Mouse (Mus musculus) heart, postnatal 0 days (tissue): Measurements from ENCODE around the gene Lce1a2.

Experiments
- CTCF ChIP-seq: IDR thresholded peaks from 2 replicates; pipeline ENCODE4 v1.5.1; 2016; ENCODE audit warnings: antibody characterized with exemption, control low read depth, low read depth
- EP300 ChIP-seq: IDR thresholded peaks from 2 replicates; pipeline ENCODE4 v1.6.1; 2016; ENCODE audit warnings: antibody characterized with exemption, low read depth

DNA sequence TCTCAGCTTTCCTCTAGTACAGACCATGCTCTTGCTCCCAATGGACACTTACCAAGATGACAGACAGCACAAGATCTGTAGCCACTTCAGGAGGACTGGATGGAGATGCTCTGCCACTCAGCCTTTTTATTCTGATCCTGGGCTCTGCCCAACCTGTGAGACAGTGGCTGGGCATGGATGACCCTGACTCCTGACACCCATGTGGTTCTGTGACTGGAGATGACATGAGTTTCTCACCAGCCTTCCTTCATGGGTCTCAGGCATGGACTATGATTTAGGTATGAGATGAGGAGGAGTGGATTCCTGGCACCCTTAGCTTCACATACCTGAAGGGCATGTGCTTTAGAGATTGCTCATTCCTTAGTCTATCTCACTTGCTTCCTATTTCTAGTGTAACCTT, 13.3 kb downstream of the Lce1a2 start, which contains the start of gene Lce1b:
- no peak for TF ChIP-seq CTCF
- no peak for TF ChIP-seq EP300
